ENCODE assay signal across 35 mouse cellular contexts in the genomic region with DNA sequence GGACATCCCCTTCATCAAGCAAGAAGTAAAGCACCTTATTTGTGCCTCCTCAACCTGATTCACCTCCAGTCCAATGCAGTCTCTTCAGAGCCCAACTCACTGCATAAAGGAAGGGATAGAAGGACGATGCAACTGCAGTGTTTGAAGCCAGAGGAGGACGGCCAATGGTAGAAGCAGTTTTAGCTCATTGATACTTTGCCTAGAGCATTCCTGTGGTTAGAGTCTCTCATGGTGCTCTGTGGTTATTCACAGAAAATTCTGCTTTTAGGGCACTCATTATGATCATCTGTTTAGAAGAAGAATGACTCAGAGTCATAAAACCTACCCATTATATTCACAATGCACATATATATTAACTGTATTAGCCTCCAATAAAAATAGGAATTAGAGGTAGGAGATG.
"Had no signal": no experiment of that assay in that cellular context is flagged by ENCODE, and none has a peak within 500 bp of the region (broad histone marks: within the 10 kb centered on the region; RNA-seq: fewer than 3 reads in every experiment).

No protein-coding gene starts in this region.

- H3K4me1 ChIP-seq: heart, embryonic 10.5 days; heart, embryonic 12.5 days; heart, embryonic 13.5 days; heart, embryonic 15.5 days; hindbrain, embryonic 10.5 days; hindbrain, embryonic 12.5 days; hindbrain, embryonic 13.5 days; hindbrain, embryonic 15.5 days; intestine, embryonic 15.5 days; kidney, embryonic 15.5 days had no signal

- H3K9ac ChIP-seq: heart, embryonic 12.5 days; heart, embryonic 13.5 days; heart, embryonic 15.5 days; hindbrain, embryonic 12.5 days; hindbrain, embryonic 13.5 days; hindbrain, embryonic 14.5 days; hindbrain, embryonic 15.5 days; intestine, embryonic 15.5 days; kidney, embryonic 15.5 days had no signal

- H3K4me2 ChIP-seq: heart, embryonic 11.5 days; heart, embryonic 12.5 days; heart, embryonic 13.5 days; heart, embryonic 15.5 days; hindbrain, embryonic 12.5 days; hindbrain, embryonic 13.5 days; hindbrain, embryonic 14.5 days; hindbrain, embryonic 15.5 days; intestine, embryonic 15.5 days; kidney, embryonic 15.5 days had no signal

- H3K36me3 ChIP-seq: heart, embryonic 10.5 days; heart, embryonic 12.5 days; heart, embryonic 13.5 days; heart, embryonic 15.5 days; hindbrain, embryonic 10.5 days; hindbrain, embryonic 12.5 days; hindbrain, embryonic 13.5 days; hindbrain, embryonic 15.5 days; intestine, embryonic 15.5 days; kidney, embryonic 15.5 days had no signal

- H3K27me3 ChIP-seq: heart, embryonic 12.5 days; heart, embryonic 13.5 days; heart, embryonic 15.5 days; hindbrain, embryonic 12.5 days; hindbrain, embryonic 13.5 days; hindbrain, embryonic 15.5 days; intestine, embryonic 15.5 days; kidney, embryonic 15.5 days had no signal

- H3K4me3 ChIP-seq: heart, embryonic 10.5 days; heart, embryonic 12.5 days; heart, embryonic 13.5 days; heart, embryonic 15.5 days; hindbrain, embryonic 10.5 days; hindbrain, embryonic 12.5 days; hindbrain, embryonic 13.5 days; hindbrain, embryonic 15.5 days; intestine, embryonic 15.5 days; kidney, embryonic 15.5 days; layer of hippocampus, adult 2 months had no signal

- DNase-seq: heart, postnatal 10 days; heart, postnatal 14 days; heart, postnatal 36 days; heart, postnatal 4 days; kidney, adult 11 months; kidney, adult 18-20 months; kidney, adult 2 months; kidney, adult 8-10 months; kidney, adult 9 months; kidney, postnatal 10 days; kidney, postnatal 14 days; kidney, postnatal 25 days; kidney, postnatal 36 days; kidney, postnatal 4 days; layer of hippocampus, adult 9-11 months; layer of hippocampus, postnatal 36 days had no signal

- ATAC-seq: hindbrain, embryonic 16.5 days; hindbrain, postnatal 0 days; inflammation-experienced regulatory T-cells, adult 6 months; intestine, embryonic 15.5 days; intestine, embryonic 16.5 days; intestine, postnatal 0 days had no signal

- H3K9me3 ChIP-seq: heart, embryonic 10.5 days; heart, embryonic 12.5 days; heart, embryonic 13.5 days; heart, embryonic 15.5 days; hindbrain, embryonic 10.5 days; hindbrain, embryonic 12.5 days; hindbrain, embryonic 13.5 days; hindbrain, embryonic 15.5 days; intestine, embryonic 15.5 days; kidney, embryonic 15.5 days had no signal

- H3K27ac ChIP-seq: heart, embryonic 10.5 days; heart, embryonic 13.5 days; heart, embryonic 15.5 days; hindbrain, embryonic 10.5 days; hindbrain, embryonic 12.5 days; hindbrain, embryonic 13.5 days; hindbrain, embryonic 14.5 days; hindbrain, embryonic 15.5 days; hindbrain, postnatal 0 days; intestine, embryonic 15.5 days; kidney, embryonic 15.5 days; kidney, postnatal 0 days; layer of hippocampus, adult 2 months had no signal
